Mouse (Mus musculus): ENCODE measurements around the gene Mrps18b.

The Mrps18b gene

DNA sequence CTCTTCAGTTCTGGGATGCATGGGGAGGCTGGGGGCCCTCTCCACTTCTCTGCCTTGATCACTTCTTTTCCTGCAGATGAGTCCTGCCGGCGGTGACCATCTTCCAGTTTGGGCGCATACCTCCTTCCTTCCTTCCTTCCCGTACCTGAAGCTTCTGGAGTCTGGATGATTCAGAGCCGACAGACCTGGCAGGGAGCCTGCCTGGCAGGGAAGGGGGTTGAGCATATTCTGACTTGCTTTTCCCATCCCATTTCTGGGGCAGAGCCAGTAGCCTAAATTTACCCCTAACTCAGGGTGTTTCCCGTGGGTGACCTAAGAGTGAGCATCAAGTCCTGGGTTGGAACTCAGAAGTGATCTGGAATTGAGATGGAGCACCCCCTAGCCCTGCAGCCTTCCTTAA lies 41.5 kb downstream of the Mrps18b start:
- DNase-seq (ENCODE audit: low spot score): no peak

DNA sequence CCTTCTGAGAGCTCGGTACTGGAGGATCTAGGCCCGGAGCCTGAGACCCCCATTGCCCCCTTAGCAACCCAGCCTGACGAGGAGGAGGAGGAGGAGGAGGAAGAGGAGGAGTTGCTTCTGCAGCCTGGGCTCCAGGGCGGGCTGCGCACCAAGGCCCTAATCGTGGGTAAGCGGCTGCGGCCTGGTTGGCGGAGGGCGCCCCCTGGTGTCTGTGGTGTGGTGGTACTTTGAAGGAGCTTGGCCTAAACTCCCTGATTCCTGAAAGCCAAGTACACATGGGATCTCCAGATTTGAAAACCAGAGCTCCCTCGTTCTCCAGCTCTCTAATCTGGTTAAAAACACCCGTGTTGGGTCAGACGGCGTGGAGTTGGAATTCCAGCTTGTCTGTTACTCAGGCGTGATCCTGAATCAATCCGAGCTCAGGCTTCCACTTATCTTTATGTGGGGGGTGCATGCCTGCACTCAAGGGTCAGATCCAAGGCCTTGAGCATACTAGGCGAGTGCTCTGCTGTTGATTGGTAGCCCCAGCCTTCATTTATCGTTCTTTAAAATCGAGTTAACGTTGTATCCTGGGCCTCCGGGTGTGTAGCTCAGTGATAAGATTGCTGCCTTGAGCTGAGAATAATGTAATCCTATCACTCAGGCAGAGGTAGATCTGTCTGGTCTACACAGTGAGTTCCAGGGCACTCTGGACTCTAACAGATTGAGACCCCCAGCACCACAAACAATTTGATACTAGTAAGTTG lies 42.2 kb downstream of the Mrps18b start:
- DNase-seq (ENCODE audit: low spot score): peak; percentile 77

DNA sequence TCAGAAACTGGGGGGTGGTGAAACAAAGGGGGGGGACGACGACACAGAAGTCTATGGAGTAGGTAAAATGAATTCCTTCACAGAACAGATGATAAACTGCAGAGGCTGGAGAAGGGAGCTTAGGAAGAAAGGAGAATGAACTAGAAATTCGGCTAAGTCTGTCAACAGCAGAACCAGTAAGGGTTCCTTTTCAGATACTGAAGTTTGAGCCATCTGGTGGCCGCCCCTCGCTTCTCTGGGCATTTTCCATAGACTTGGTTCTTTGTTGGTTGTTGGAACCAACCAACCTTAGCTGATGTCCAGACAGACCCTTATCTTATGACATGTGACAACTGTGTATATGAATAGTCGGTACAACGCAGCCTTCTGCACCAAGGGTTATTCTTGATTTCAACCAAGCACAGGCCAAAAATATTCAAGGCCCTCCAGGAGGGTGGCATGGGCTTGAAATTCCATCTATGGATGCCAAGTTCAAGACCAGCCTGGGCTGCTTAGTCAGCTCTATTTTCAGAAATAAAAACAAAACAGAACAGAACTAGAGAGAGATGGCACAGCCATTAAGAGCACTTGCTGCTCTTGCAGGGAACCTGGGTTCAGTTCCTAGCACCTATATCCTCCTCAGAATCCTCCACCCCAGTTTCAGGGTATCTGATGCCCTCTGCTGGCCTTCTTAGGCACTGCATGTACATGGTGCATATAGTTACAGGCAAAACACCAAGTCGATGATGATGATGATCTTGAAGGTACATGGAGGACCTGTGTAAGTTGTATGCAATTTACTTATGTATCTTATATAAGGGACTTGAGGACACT lies 45.1 kb downstream of the Mrps18b start:
- DNase-seq (ENCODE audit: low spot score): no peak

DNA sequence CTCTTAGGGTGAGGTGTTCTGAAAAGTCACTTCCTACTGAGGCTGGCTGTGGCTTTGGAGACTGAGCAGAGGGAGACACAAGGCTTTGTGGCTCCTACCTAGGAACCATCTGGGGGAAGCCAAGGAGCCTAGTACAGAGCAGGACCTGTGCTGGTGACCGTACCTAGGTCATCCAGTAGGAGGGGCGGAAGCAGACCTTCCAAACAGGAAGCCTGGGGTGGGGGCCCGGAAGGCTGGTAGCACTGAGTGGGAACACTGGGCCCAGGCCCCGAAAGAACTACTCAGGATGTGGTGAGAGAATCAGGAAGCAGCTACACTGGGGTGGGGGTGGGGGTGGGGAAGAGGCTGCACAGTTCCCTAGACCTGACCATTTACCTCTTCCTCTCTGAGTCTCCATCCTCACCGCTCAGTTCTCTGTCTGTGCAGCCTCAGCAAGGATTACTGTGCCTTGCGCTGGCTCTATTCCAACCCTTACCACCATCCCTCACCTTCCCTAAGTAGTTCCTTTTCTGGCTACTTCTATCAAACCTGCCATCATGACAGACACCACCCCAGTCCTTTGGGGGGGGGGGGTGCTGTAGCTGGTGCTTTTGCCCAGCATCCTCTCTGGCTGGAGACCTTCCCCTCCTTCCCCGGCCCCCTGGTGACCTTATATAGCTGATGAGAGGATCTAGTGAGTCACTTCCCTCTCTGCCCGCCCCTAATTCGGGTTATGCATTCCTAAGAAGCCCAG lies 45.9 kb downstream of the Mrps18b start:
- peak; percentile 36 for DNase-seq (ENCODE audit: low spot score)

DNA sequence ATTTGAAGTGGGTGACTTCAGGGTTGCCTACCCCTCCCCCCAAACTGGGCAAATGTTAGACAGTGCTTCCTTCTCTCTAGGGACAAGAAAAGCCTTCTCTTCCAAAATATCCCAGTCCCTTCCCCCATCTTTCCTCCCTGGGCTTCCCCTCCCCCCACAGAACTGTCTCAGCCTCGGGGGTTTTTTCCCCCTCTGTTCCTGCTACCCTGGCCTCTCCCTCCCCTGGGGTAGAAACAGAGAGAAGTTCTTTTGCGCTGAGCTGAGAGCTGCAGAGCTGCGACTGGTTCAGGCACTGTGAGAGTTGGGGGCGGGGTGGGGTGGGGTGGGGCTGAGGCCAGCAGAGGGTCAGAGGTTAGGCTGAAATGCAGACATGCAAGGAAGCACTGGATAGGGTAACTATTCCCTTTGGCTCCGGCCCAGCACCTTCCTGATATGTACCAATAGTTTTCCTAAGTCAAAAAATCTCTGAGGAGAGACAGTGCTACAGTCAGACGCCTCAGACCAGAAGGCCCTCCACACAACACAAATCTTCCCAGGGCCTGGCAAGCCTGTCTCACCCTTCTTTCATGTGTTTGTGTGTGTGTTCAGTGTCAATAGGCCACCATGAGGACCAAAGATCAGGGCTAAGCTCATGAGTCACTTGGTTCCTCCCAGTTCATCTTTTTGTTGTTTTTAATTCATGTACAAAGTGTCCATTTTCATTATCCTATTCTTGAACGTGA lies 46.7 kb downstream of the Mrps18b start:
- DNase-seq (ENCODE audit: low spot score): peak; percentile 93

DNA sequence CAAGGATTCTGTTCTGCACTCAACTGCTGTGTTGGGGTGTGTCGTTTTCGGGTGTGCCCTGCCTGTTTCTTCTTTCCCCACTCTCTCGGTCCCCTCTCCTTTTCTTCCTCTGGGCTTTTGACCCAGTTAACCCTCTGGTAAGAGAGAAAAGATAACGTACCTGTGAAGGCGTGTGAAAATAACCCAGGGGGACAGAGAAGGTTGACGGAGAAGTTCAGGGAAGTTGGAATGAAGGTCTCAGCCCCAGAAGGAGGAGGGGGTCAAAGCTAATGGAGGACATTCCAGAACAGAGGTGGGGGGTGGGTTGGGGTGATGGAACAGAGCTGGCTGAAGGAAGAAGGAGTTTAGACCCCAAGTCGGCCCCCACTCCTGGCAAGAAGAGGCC lies 47.2 kb downstream of the Mrps18b start:
- no peak for DNase-seq (ENCODE audit: low spot score)

DNA sequence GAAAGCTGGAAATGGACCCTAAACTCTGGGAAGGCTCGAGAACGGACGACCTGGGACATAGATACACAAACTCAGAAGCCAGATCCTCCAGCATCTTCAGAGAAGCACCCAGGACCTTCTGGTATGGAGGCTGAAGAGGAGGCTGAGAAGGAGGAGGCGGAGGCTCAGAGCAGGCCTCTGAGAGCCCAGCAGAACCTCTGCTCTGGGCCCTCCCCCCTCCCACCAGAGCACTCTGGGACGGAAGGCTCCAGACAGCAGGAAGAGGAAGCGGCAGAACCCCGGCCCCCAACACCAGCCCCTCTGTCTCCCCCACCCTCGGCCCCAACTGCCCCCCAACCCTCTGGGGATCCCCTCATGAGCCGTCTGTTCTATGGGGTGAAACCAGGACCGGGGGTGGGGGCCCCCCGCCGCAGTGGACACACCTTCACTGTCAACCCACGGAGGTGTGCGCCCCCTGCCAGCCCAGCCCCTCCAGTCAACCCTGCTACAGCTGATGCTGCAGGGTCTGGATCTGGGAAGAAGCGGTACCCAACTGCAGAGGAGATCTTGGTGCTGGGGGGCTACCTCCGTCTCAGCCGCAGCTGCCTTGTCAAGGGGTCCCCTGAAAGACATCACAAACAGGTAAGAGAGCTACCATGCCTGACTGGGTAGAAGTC lies 47.9 kb downstream of the Mrps18b start:
- no peak for DNase-seq (ENCODE audit: low spot score)

DNA sequence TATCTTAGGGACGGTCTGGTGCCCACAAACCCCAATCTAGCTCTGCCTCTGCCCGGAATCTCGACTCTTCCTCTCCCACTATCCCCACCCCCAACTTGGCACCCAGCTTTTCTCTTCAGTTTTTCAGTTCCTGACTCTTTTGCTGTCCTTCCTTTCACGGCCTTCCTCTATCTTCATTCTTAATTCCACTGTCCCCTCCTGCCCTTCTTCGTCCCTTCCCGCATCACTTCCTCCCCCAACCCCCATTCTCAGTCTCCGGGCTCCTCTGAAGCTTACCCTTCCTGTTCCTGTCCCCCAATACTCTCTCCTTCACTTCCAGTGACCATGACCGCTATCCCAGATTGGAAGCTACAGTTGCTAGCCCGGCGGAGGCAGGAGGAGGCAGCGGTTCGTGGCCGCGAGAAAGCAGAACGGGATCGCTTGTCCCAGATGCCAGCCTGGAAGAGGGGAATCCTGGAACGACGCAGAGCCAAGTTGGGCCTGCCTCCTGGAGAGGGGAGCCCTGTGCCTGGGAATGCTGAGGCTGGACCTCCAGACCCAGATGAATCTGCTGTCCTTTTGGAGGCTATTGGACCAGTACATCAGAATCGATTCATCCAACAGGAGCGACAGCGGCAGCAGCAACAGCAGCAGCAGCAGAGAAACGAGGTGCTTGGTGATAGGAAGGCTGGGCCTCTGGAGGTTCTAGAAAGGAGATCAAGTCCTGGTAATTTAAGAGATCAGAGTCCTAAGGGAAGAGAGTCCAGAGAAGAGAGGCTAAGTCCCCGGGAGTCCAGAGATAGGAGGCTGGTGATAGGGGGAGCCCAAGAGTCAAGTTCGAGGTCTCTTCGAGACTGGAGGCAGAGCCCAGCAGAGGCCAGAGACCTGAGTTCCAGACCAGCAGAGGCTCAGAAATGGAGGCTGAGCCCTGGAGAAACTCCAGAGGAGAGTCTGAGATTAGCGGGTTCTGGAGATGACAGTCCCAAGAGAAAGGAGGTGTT lies 49.0 kb downstream of the Mrps18b start:
- peak; percentile 34 for DNase-seq (ENCODE audit: low spot score)

DNA sequence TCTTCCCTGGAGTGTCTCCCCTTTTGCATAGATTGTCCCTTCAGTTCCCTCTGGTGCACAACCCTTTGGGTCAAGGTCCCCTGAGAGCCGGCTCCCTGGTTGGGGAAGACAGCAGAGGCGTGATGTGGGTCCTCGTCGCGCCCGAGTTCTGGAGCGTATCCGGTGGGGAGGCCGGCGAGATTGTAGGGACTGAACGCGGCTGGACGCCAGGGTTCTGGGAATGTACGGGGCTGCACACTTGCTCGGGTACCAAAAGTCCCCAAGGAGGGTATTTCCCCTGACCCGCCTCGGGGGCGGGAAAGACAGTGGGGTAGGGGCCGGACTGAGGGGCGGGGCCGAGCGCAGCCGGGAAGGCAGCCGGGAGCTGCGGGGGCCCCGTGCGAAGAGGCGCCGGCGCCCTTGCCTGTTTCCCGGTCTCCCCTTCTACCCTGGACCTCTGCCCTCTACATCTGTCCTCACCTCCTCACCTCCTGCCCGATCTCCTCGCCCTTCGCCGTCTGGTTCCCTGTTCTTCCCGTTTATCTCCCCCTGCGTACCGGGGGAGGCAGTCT lies 49.8 kb downstream of the Mrps18b start:
- no peak for DNase-seq (ENCODE audit: low spot score)

DNA sequence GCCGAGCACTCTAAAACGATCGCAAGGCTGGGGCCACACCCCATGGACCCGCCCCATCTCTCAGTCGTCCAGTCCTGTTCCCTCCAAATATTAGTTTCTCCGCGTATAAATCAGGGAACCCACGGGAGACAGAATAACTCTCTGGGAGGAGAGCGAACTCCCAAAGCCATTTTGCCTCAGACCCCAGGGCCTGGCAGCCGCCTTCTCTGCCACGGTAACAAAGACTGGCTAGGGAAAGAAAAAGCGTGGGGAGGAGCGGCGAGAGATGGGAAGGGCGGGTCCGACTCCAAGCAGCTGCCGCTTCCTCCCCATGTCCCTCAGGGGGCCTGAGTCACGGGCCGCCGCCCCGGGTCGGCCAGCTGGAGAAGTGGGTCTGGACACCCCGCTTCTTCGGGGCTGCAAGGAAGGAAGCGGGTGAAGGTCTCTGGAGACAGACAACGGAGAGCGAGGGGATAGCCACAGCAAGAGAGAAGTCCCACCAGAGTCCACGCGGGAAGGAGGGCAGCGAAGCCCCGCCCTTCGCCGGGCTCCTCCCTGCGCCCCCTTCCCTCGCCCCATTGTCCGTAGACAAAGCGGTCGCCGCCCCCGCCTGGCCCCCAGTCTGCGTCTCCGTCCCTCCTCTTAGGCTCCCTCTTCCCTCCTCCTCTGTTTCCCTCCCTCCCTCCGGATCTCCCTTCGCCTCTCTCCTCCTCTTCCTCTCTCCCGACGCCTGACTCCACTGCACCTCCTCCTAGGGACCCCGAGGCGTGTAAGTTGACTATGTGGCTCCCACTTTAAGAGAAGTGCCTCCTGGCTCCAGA lies 50.5 kb downstream of the Mrps18b start, which contains the start of gene Ppp1r18:
Gene Ppp1r18, plus strand, starts transcription at position 113 of the 800 bp plus-strand sequence.
- peak; percentile 80 for DNase-seq (ENCODE audit: low spot score)

DNA sequence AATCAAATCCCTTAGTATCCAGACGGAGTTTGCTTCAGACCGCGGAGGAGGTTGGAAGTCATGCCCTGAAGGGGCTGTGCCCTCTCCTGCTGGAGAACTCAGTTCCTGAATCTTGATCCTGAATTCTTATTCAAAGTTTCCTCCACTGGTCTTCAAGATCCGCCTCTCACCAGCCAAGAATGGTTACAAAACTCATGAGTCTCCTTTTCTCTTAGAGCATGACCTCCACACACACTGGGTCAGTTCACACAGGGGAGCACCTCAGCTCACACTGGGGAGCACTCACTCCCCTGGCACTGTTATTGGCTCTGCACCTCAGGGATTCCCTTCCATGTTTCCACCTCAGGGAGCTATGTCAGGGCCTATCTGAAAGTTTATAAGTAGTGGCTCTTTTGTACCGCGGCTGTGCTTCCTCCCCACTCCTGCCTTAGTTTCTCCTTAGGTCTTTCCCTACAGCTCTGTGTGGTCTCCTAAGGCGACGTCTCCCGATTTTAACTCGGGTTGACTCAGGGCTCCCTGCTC lies 51.3 kb downstream of the Mrps18b start:
- no peak for DNase-seq (ENCODE audit: low spot score)

DNA sequence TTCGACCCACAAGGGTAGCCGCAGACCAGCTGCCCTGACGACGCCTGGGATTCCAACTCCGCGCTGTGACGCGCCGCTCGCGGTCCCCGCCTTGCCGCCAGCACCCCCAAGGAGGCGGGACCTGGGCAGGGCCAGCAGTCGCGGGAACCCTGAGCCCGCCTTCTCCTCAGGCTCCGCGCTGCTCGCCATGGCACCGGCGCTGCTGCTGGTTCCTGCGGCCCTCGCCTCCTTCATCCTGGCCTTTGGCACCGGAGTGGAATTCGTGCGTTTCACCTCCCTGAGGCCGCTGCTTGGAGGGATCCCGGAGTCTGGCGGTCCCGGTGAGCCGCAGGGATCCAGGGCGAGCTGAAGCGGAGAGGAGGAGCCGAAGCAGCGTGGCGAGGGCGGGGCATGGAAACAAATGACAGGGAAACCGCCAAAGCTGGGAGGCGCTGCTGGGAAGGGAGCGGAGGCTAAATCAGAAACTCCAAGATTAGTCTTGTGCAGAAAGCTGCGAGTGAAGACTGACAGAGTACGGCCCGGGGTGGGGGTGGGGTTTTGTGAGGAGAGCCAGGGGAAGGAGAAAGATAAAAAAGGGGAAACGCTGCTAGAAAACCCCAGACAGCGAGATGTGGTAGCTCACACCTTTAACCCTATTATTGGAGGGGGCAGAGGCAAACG lies 54.9 kb downstream of the Mrps18b start, which contains the start of gene Nrm:
Gene Nrm, plus strand, starts transcription at position 121 of the 660 bp plus-strand sequence.
- peak; percentile 94 for DNase-seq (ENCODE audit: low spot score)

DNA sequence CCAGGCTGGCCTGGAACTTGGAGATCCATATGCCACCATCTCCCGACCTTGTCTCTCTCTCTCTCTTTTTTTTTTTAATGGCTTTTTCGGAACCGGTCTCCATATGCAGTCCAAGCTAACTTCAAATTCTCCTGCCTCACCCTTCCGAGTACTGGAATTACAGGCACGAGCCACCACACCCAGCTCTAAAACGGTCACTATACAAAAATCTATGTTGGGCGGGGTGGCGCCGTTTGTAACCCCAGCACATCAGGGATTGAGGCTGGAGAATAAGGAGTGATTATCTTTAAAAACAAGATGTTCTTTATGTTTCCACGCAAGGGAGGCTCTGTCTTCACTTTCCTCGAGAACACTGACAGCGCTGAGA lies 55.4 kb downstream of the Mrps18b start:
- no peak for DNase-seq (ENCODE audit: low spot score)

Data from yolk sac, embryonic 10.5 days (tissue).